Mouse (Mus musculus): Measurements from ENCODE around the gene Ddx59.

The Ddx59 gene

GRCm38 (mm10) chr1:136447338-136447737, 32.3 kb downstream of the Ddx59 start:
- no peak for DNase-seq (ENCODE audit: low spot score in 2 of 2)

- no peak for DNase-seq (ENCODE audit: low spot score in 2 of 2)
These were observed 34.5 kb downstream of the Ddx59 start for GRCm38 (mm10) chr1:136449541-136449940.

- no peak for DNase-seq (ENCODE audit: low spot score in 2 of 2)
These were observed 35.1 kb downstream of the Ddx59 start for GRCm38 (mm10) chr1:136450206-136450605.

- no peak for DNase-seq (ENCODE audit: low spot score in 2 of 2)
These were observed 37.4 kb downstream of the Ddx59 start for GRCm38 (mm10) chr1:136452421-136452820.

- DNase-seq (ENCODE audit: low spot score in 2 of 2): no peak
These were observed 40.9 kb downstream of the Ddx59 start for GRCm38 (mm10) chr1:136455756-136456585.

- DNase-seq (ENCODE audit: low spot score in 2 of 2): no peak
These were observed 41.7 kb downstream of the Ddx59 start for GRCm38 (mm10) chr1:136456741-136457140.

GRCm38 (mm10) chr1:136457403-136457802, 42.3 kb downstream of the Ddx59 start:
- DNase-seq (ENCODE audit: low spot score in 2 of 2): no peak

- no peak for DNase-seq (ENCODE audit: low spot score in 2 of 2)
These were observed 43.7 kb downstream of the Ddx59 start for GRCm38 (mm10) chr1:136458691-136459245.

GRCm38 (mm10) chr1:136462443-136462842, 47.4 kb downstream of the Ddx59 start:
- peak; percentile 21 to 23 for DNase-seq (ENCODE audit: low spot score in 2 of 2)

GRCm38 (mm10) chr1:136465168-136465567, 50.1 kb downstream of the Ddx59 start:
- DNase-seq (ENCODE audit: low spot score in 2 of 2): no peak

GRCm38 (mm10) chr1:136466143-136466811, 51.2 kb downstream of the Ddx59 start, which contains the start of gene Kif14:
Gene Kif14 (plus strand): TSS chr1:136466343.
- peak; percentile 89 to 90 for DNase-seq (ENCODE audit: low spot score in 2 of 2)

GRCm38 (mm10) chr1:136469408-136469807, 54.3 kb downstream of the Ddx59 start:
- no peak for DNase-seq (ENCODE audit: low spot score in 2 of 2)

- no peak for DNase-seq (ENCODE audit: low spot score in 2 of 2)
These were observed 55.4 kb downstream of the Ddx59 start for GRCm38 (mm10) chr1:136470471-136470870.

Data from right cerebral cortex, postnatal 36 days (tissue).